Mouse (Mus musculus) forebrain, embryonic 16.5 days (tissue): Measurements from ENCODE around the gene Noct. TPM values are rescaled to one million over a fixed set of nuclear protein-coding genes. Genes with fewer than 3 reads are reported as not detected.

Experiments
- ATAC-seq: fragments of 200-750 bp; cut with Nextera tagmentation; 2 replicates; pipeline ENCODE4 v1.8.0; 2017; ENCODE audit warnings: mild to moderate bottlenecking, moderate library complexity
- H3K27ac ChIP-seq: fragments of 300-500 bp; sonication (generic); 2 replicates; pipeline ENCODE4 v1.5.1; 2014; ENCODE audit warnings: low read length, control low read depth
- H3K27me3 ChIP-seq: fragments of 300-500 bp; sonication (generic); replicated peaks from 2 replicates; pipeline ENCODE4 v1.6.1; 2014; ENCODE audit warnings: low read length; ENCODE audit not compliant: control insufficient read depth, insufficient read depth
- H3K36me3 ChIP-seq: fragments of 300-500 bp; sonication (generic); 2 replicates; pipeline ENCODE4 v1.6.1; 2014; ENCODE audit not compliant: control insufficient read depth, insufficient read depth
- H3K4me1 ChIP-seq: fragments of 300-500 bp; sonication (generic); replicated peaks from 2 replicates; pipeline ENCODE4 v1.6.1; 2014; ENCODE audit warnings: low read length; ENCODE audit not compliant: control insufficient read depth, insufficient read depth
- H3K4me2 ChIP-seq: fragments of 300-500 bp; sonication (generic); 2 replicates; pipeline ENCODE4 v1.6.1; 2014; ENCODE audit warnings: mild to moderate bottlenecking, low read length, control low read depth
- H3K4me3 ChIP-seq: fragments of 300-500 bp; sonication (generic); replicated peaks from 2 replicates; pipeline ENCODE4 v1.5.1; 2014; ENCODE audit warnings: mild to moderate bottlenecking, low read length, control low read depth
- H3K9ac ChIP-seq: fragments of 300-500 bp; sonication (generic); replicated peaks from 2 replicates; pipeline ENCODE4 v1.6.1; 2014; ENCODE audit warnings: low read depth, low read length, control low read depth
- H3K9me3 ChIP-seq: fragments of 300-500 bp; sonication (generic); 2 replicates; pipeline ENCODE4 v1.6.1; 2016; ENCODE audit warnings: low read length; ENCODE audit not compliant: control insufficient read depth
- WGBS: fragments of 180-500 bp; shearing (Covaris S2); extraction: QIAGEN DNeasy Blood & Tissue Kit; methylation state at CpG from one replicate; pipeline ENCODE4 v1.1.7; 2014; 5-methylcytosine and 5-hydroxymethylcytosine counted together
- polyA plus RNA-seq: library from polyadenylated mRNA; unstranded; fragments of >200 nt; fragmentation: Nextera tagmentation; extraction: Ambion mirVana; gene quantifications from 2 replicates; pipeline ENCODE4 v1.2.1, GENCODE M21; 2015

Gene Noct
- polyA plus RNA-seq, 1 experiment from 2014 or later, result 21.3 TPM

- Histone ChIP-seq H3K36me3 (no peaks in the 10 kb centered on the region), H3K9me3 (no peaks in the 10 kb centered on the region), H3K4me3 (peak overlapping the region; percentile 84), H3K27ac (peak overlapping the region; percentile 98), H3K27me3 (no peaks in the 10 kb centered on the region), H3K9ac (peak overlapping the region; percentile 95), H3K4me2 (peak overlapping the region; percentile 79), H3K4me1 (peaks cover 22% of the 10 kb centered on the region)
- peak; percentile 19 for ATAC-seq
- WGBS, result 1% methylated on average over 39 of the region's 39 CpGs
These were observed 1.0 kb downstream of the Noct start for GRCm38 (mm10) chr3:51225226-51225750.

- Histone ChIP-seq H3K9me3 (no peaks in the 10 kb centered on the region), H3K4me3 (no peak overlapping the region), H3K36me3 (no peaks in the 10 kb centered on the region), H3K4me2 (peak overlapping the region; percentile 79), H3K27ac (no peak overlapping the region), H3K9ac (no peak overlapping the region), H3K4me1 (peaks cover 22% of the 10 kb centered on the region), H3K27me3 (no peaks in the 10 kb centered on the region)
- WGBS, result 96% methylated on average over 10 of the region's 10 CpGs
- no peak for ATAC-seq
These were observed 1.7 kb downstream of the Noct start for GRCm38 (mm10) chr3:51225979-51226378.

- H3K4me2 ChIP-seq, result no peak overlapping the region
- H3K36me3 ChIP-seq, result no peaks in the 10 kb centered on the region
- ATAC-seq, result no peak
- WGBS, result 91% methylated on average over 3 of the region's 3 CpGs
- no peaks in the 10 kb centered on the region for H3K9me3 ChIP-seq
- H3K4me3 ChIP-seq, result no peak overlapping the region
- H3K9ac ChIP-seq, result no peak overlapping the region
- H3K4me1 ChIP-seq, result peaks cover 22% of the 10 kb centered on the region
- H3K27ac ChIP-seq, result no peak overlapping the region
- no peaks in the 10 kb centered on the region for H3K27me3 ChIP-seq
These were observed 2.4 kb downstream of the Noct start for GRCm38 (mm10) chr3:51226601-51227000.

GRCm38 (mm10) chr3:51228038-51228820 lies 4.0 kb downstream of the Noct start:
- H3K27ac ChIP-seq, result no peak overlapping the region
- H3K4me3 ChIP-seq, result no peak overlapping the region
- no peak for ATAC-seq
- H3K4me1 ChIP-seq, result peaks cover 22% of the 10 kb centered on the region
- no peaks in the 10 kb centered on the region for H3K27me3 ChIP-seq
- no peaks in the 10 kb centered on the region for H3K9me3 ChIP-seq
- no peaks in the 10 kb centered on the region for H3K36me3 ChIP-seq
- H3K4me2 ChIP-seq, result no peak overlapping the region
- 73% methylated on average over 10 of the region's 10 CpGs for WGBS
- no peak overlapping the region for H3K9ac ChIP-seq

- ATAC-seq, result no peak
- WGBS, result 63% methylated on average over 9 of the region's 9 CpGs
These were observed 4.6 kb downstream of the Noct start for GRCm38 (mm10) chr3:51228821-51229205.

GRCm38 (mm10) chr3:51229226-51229625 lies 5.0 kb downstream of the Noct start:
- Histone ChIP-seq H3K9ac (no peak overlapping the region), H3K27ac (no peak overlapping the region), H3K4me2 (no peak overlapping the region), H3K4me3 (no peak overlapping the region), H3K27me3 (no peaks in the 10 kb centered on the region), H3K36me3 (no peaks in the 10 kb centered on the region), H3K9me3 (no peaks in the 10 kb centered on the region), H3K4me1 (peaks cover 19% of the 10 kb centered on the region)
- WGBS, result 65% methylated on average over 3 of the region's 3 CpGs
- ATAC-seq, result no peak

More at GRCm38 (mm10) chr3:51228821-51229205, 4.6 kb downstream of the Noct start:
- H3K4me3 ChIP-seq, result no peak overlapping the region
- H3K27me3 ChIP-seq, result no peaks in the 10 kb centered on the region
- peaks cover 20% of the 10 kb centered on the region for H3K4me1 ChIP-seq
- H3K27ac ChIP-seq, result no peak overlapping the region
- no peak overlapping the region for H3K9ac ChIP-seq
- no peaks in the 10 kb centered on the region for H3K9me3 ChIP-seq
- H3K4me2 ChIP-seq, result no peak overlapping the region
- no peaks in the 10 kb centered on the region for H3K36me3 ChIP-seq

GRCm38 (mm10) chr3:51230146-51230835 lies 6.0 kb downstream of the Noct start:
- WGBS, result 94% methylated on average over 6 of the region's 6 CpGs

GRCm38 (mm10) chr3:51230886-51231285 lies 6.6 kb downstream of the Noct start:
- Histone ChIP-seq H3K4me1 (peaks cover 23% of the 10 kb centered on the region), H3K9me3 (no peaks in the 10 kb centered on the region), H3K27me3 (no peaks in the 10 kb centered on the region), H3K9ac (no peak overlapping the region), H3K4me2 (no peak overlapping the region), H3K36me3 (no peaks in the 10 kb centered on the region), H3K4me3 (no peak overlapping the region), H3K27ac (no peak overlapping the region)
- no peak for ATAC-seq
- WGBS, result 75% methylated on average over 5 of the region's 5 CpGs

More at GRCm38 (mm10) chr3:51230146-51230835, 6.0 kb downstream of the Noct start:
- H3K9ac ChIP-seq, result no peak overlapping the region
- H3K36me3 ChIP-seq, result no peaks in the 10 kb centered on the region
- no peaks in the 10 kb centered on the region for H3K9me3 ChIP-seq
- H3K27ac ChIP-seq, result no peak overlapping the region
- no peaks in the 10 kb centered on the region for H3K27me3 ChIP-seq
- no peak for ATAC-seq
- no peak overlapping the region for H3K4me2 ChIP-seq
- H3K4me1 ChIP-seq, result peaks cover 24% of the 10 kb centered on the region
- no peak overlapping the region for H3K4me3 ChIP-seq

GRCm38 (mm10) chr3:51231499-51231898 lies 7.3 kb downstream of the Noct start:
- no peak overlapping the region for H3K9ac ChIP-seq
- H3K36me3 ChIP-seq, result no peaks in the 10 kb centered on the region
- H3K27ac ChIP-seq, result no peak overlapping the region
- WGBS, result 62% methylated on average over 3 of the region's 3 CpGs
- H3K4me2 ChIP-seq, result no peak overlapping the region
- no peak for ATAC-seq
- no peaks in the 10 kb centered on the region for H3K9me3 ChIP-seq
- H3K27me3 ChIP-seq, result no peaks in the 10 kb centered on the region
- H3K4me1 ChIP-seq, result peaks cover 17% of the 10 kb centered on the region
- no peak overlapping the region for H3K4me3 ChIP-seq
